Mouse (Mus musculus): ENCODE measurements around the gene Hyls1. TPM values are rescaled to one million over a fixed set of nuclear protein-coding genes. Genes with fewer than 3 reads are reported as not detected.

Gene Hyls1
- total and polyA plus RNA-seq, 3 experiments: 2.7 to 27.7 (median 18.6) TPM

- H3K9me3 ChIP-seq (replicated peaks): no peaks in the 10 kb centered on the region
- DNase-seq (ENCODE audit: low spot score): no peak
- ATAC-seq (ENCODE audit: extremely low read depth, insufficient number of reproducible peaks, low FRiP score, poor library complexity, severe bottlenecking): no peak
- H3K36me3 ChIP-seq (replicated peaks): no peaks in the 10 kb centered on the region
- H3K4me3 ChIP-seq (ENCODE audit: low read depth, low read length): no peak overlapping the region
- peaks cover 18% of the 10 kb centered on the region; the same call in 1 of the 2 replicates for H3K27me3 ChIP-seq (ENCODE audit: insufficient read depth, low read length)
- no peak for TF ChIP-seq GATA2 (IDR thresholded peaks at IDR 0.05; ENCODE audit: borderline replicate concordance, low read depth, low read length)
- no peak for TF ChIP-seq CTCF (IDR thresholded peaks at IDR 0.05; ENCODE audit: low read depth, low read length)
- no peak for TF ChIP-seq GATA1 (IDR thresholded peaks at IDR 0.05; ENCODE audit: borderline replicate concordance, low read length)
- no peak for TF ChIP-seq TAL1 (conservative IDR thresholded peaks at IDR 0.05; ENCODE audit: low read depth, low read length)
- no peak for TF ChIP-seq POLR2AphosphoS5 (IDR thresholded peaks at IDR 0.05; ENCODE audit: insufficient replicate concordance, low read depth, low read length)
- H3K4me1 ChIP-seq (ENCODE audit: insufficient read depth, low read depth, low read length): peaks cover 3% of the 10 kb centered on the region; the same call in 1 of the 2 replicates
Observed at GRCm38 (mm10) chr9:35541024-35541423, 29.2 kb downstream of the Hyls1 start.

GRCm38 (mm10) chr9:35539001-35539750, 31.0 kb downstream of the Hyls1 start:
- H3K27me3 ChIP-seq (ENCODE audit: insufficient read depth, low read length): peaks cover 15% of the 10 kb centered on the region; the same call in 1 of the 2 replicates
- H3K4me1 ChIP-seq (ENCODE audit: insufficient read depth, low read depth, low read length): peaks cover 3% of the 10 kb centered on the region; the same call in 1 of the 2 replicates
- H3K4me3 ChIP-seq (ENCODE audit: low read depth, low read length): no peak overlapping the region
- H3K36me3 ChIP-seq (replicated peaks): no peaks in the 10 kb centered on the region
- ATAC-seq (ENCODE audit: extremely low read depth, insufficient number of reproducible peaks, low FRiP score, poor library complexity, severe bottlenecking) (no peak), DNase-seq (ENCODE audit: low spot score) (no peak)
- TF ChIP-seq GATA1 (IDR thresholded peaks at IDR 0.05; ENCODE audit: borderline replicate concordance, low read length) (no peak), CTCF (IDR thresholded peaks at IDR 0.05; ENCODE audit: low read depth, low read length) (no peak), TAL1 (conservative IDR thresholded peaks at IDR 0.05; ENCODE audit: low read depth, low read length) (no peak), GATA2 (IDR thresholded peaks at IDR 0.05; ENCODE audit: borderline replicate concordance, low read depth, low read length) (no peak), POLR2AphosphoS5 (IDR thresholded peaks at IDR 0.05; ENCODE audit: insufficient replicate concordance, low read depth, low read length) (no peak)
- H3K9me3 ChIP-seq (replicated peaks): no peaks in the 10 kb centered on the region

GRCm38 (mm10) chr9:35535876-35536275, 34.3 kb downstream of the Hyls1 start:
- H3K36me3 ChIP-seq (replicated peaks): no peaks in the 10 kb centered on the region
- TF ChIP-seq POLR2AphosphoS5 (IDR thresholded peaks at IDR 0.05; ENCODE audit: insufficient replicate concordance, low read depth, low read length): no peak
- no peak for TF ChIP-seq GATA2 (IDR thresholded peaks at IDR 0.05; ENCODE audit: borderline replicate concordance, low read depth, low read length)
- TF ChIP-seq TAL1 (conservative IDR thresholded peaks at IDR 0.05; ENCODE audit: low read depth, low read length): no peak
- no peak for TF ChIP-seq CTCF (IDR thresholded peaks at IDR 0.05; ENCODE audit: low read depth, low read length)
- no peak for TF ChIP-seq GATA1 (IDR thresholded peaks at IDR 0.05; ENCODE audit: borderline replicate concordance, low read length)
- H3K4me3 ChIP-seq (ENCODE audit: low read depth, low read length): no peak overlapping the region
- H3K4me1 ChIP-seq (ENCODE audit: insufficient read depth, low read depth, low read length): peaks cover 3% of the 10 kb centered on the region; the same call in 1 of the 2 replicates
- H3K27me3 ChIP-seq (ENCODE audit: insufficient read depth, low read length): peaks cover 10% of the 10 kb centered on the region; the same call in 1 of the 2 replicates
- no peaks in the 10 kb centered on the region for H3K9me3 ChIP-seq (replicated peaks)
- ATAC-seq (ENCODE audit: extremely low read depth, insufficient number of reproducible peaks, low FRiP score, poor library complexity, severe bottlenecking): no peak
- no peak for DNase-seq (ENCODE audit: low spot score)

- peaks cover 6% of the 10 kb centered on the region; the same call in 1 of the 2 replicates for H3K27me3 ChIP-seq (ENCODE audit: insufficient read depth, low read length)
- H3K4me1 ChIP-seq (ENCODE audit: insufficient read depth, low read depth, low read length): peaks cover 3% of the 10 kb centered on the region; the same call in 1 of the 2 replicates
- ATAC-seq (ENCODE audit: extremely low read depth, insufficient number of reproducible peaks, low FRiP score, poor library complexity, severe bottlenecking): peak; percentile 63
- H3K9me3 ChIP-seq (replicated peaks): no peaks in the 10 kb centered on the region
- TF ChIP-seq CTCF (IDR thresholded peaks at IDR 0.05; ENCODE audit: low read depth, low read length) (peak; percentile 62), GATA1 (IDR thresholded peaks at IDR 0.05; ENCODE audit: borderline replicate concordance, low read length) (no peak), GATA2 (IDR thresholded peaks at IDR 0.05; ENCODE audit: borderline replicate concordance, low read depth, low read length) (no peak)
- peak; percentile 4 for DNase-seq (ENCODE audit: low spot score)
- H3K4me3 ChIP-seq (ENCODE audit: low read depth, low read length): no peak overlapping the region
- no peaks in the 10 kb centered on the region for H3K36me3 ChIP-seq (replicated peaks)
Observed at GRCm38 (mm10) chr9:35535110-35535509, 35.1 kb downstream of the Hyls1 start.

GRCm38 (mm10) chr9:35533266-35533665, 36.9 kb downstream of the Hyls1 start:
- H3K4me1 ChIP-seq (ENCODE audit: insufficient read depth, low read depth, low read length): peaks cover 3% of the 10 kb centered on the region; the same call in 1 of the 2 replicates
- no peaks in the 10 kb centered on the region for H3K9me3 ChIP-seq (replicated peaks)
- H3K27me3 ChIP-seq (ENCODE audit: insufficient read depth, low read length): peaks cover 2% of the 10 kb centered on the region; the same call in 1 of the 2 replicates
- DNase-seq (ENCODE audit: low spot score): no peak
- no peak for TF ChIP-seq GATA1 (IDR thresholded peaks at IDR 0.05; ENCODE audit: borderline replicate concordance, low read length)
- TF ChIP-seq TAL1 (conservative IDR thresholded peaks at IDR 0.05; ENCODE audit: low read depth, low read length): no peak
- TF ChIP-seq POLR2AphosphoS5 (IDR thresholded peaks at IDR 0.05; ENCODE audit: insufficient replicate concordance, low read depth, low read length): no peak
- no peak for TF ChIP-seq CTCF (IDR thresholded peaks at IDR 0.05; ENCODE audit: low read depth, low read length)
- TF ChIP-seq GATA2 (IDR thresholded peaks at IDR 0.05; ENCODE audit: borderline replicate concordance, low read depth, low read length): no peak
- no peak for ATAC-seq (ENCODE audit: extremely low read depth, insufficient number of reproducible peaks, low FRiP score, poor library complexity, severe bottlenecking)
- no peak overlapping the region for H3K4me3 ChIP-seq (ENCODE audit: low read depth, low read length)
- no peaks in the 10 kb centered on the region for H3K36me3 ChIP-seq (replicated peaks)

GRCm38 (mm10) chr9:35529796-35530195, 40.4 kb downstream of the Hyls1 start:
- Histone ChIP-seq H3K36me3 (replicated peaks) (no peaks in the 10 kb centered on the region), H3K4me3 (ENCODE audit: low read depth, low read length) (no peak overlapping the region), H3K9me3 (replicated peaks) (no peaks in the 10 kb centered on the region), H3K4me1 (ENCODE audit: insufficient read depth, low read depth, low read length) (no peaks in the 10 kb centered on the region), H3K27me3 (ENCODE audit: insufficient read depth, low read length) (peaks cover 2% of the 10 kb centered on the region; the same call in 1 of the 2 replicates)
- ATAC-seq (ENCODE audit: extremely low read depth, insufficient number of reproducible peaks, low FRiP score, poor library complexity, severe bottlenecking) (no peak), DNase-seq (ENCODE audit: low spot score) (no peak)
- TF ChIP-seq CTCF (IDR thresholded peaks at IDR 0.05; ENCODE audit: low read depth, low read length) (no peak), TAL1 (conservative IDR thresholded peaks at IDR 0.05; ENCODE audit: low read depth, low read length) (no peak), GATA1 (IDR thresholded peaks at IDR 0.05; ENCODE audit: borderline replicate concordance, low read length) (no peak), GATA2 (IDR thresholded peaks at IDR 0.05; ENCODE audit: borderline replicate concordance, low read depth, low read length) (no peak), POLR2AphosphoS5 (IDR thresholded peaks at IDR 0.05; ENCODE audit: insufficient replicate concordance, low read depth, low read length) (no peak)
